Mouse (Mus musculus): ENCODE data around the gene Wdr83os.
"Not testable (repeated sequence)": the region's sequence is repeated elsewhere in the genome, so short reads cannot be mapped to it uniquely, and the experiment has no call there.

The Wdr83os gene

DNA sequence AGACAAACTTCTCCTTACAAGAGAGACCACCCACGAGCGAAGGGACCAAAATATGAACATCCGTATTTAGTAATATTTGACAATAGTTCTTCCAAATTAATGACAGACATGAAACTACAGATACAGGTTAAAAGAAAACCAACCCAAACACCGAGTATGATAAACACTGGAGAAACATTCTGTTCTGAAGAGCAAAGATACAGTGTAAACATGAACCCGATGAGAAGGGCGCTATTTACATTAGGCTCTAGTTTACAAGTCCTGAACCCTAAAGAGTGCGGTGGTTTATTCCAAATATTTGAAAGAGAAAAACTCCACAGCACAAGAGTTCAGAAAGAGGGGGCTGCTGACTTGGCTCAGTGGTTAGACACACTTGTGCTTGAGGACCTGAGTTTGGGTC is 36.4 kb downstream of the Wdr83os start:
- no peak for DNase-seq (ENCODE audit: extremely low spot score, low read depth, low spot score)

DNA sequence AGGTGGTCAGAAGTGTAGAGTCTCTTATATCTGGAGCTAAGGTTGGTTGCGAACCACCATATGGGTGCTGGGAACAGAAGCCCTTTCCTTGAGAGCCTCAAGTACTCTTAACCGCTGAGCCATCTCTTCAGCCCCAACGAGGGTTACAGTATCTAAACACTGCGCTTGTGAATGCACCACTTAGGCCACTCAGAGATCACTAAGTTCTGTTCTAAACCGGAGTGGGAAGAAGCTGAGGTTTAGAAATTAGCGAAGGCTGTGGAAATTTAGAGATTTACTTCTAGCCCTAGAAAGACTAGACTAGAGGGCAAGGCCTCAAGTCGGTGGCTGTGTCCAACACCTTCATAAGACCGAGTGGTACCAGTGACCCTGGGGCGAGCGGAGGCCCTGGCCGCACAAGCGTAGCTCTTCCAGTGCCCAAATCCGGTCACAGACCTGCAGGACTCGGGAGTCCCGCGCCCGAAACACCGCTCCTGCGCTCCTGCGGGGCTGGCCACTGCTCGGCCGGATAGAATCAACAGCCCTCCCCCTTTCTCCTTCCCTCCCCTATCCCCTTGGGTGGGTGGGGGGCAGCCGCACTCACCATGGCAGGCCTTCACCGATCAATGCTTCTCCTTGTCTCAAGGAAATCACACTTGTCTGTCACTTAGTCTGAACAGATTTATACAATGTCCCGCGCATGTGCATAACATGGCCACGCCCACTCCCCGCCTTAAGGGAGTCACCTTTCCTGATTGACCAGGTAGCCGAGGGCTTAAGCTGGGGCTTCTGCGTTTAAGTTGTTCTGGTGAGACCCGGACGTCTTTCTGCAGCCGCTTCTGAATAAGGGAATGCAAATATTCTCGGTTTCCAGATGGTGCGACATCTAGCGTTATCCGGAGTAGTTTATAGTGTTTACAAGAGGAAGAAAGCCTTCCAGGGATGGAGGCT is 38.8 kb downstream of the Wdr83os start:
- peak; percentile 58 for DNase-seq (ENCODE audit: extremely low spot score, low read depth, low spot score)

GRCm38 (mm10) chr8:85120251-85120650 is 39.7 kb downstream of the Wdr83os start:
- DNase-seq (ENCODE audit: extremely low spot score, low read depth, low spot score) = not testable (repeated sequence)

- DNase-seq (ENCODE audit: extremely low spot score, low read depth, low spot score) = no peak
These were observed 42.5 kb downstream of the Wdr83os start, which contains the start of gene Zfp791 for GRCm38 (mm10) chr8:85122995-85123394. TSS of gene Zfp791 (minus strand) at chr8:85123095.

GRCm38 (mm10) chr8:85123691-85124090 is 43.2 kb downstream of the Wdr83os start:
- DNase-seq (ENCODE audit: extremely low spot score, low read depth, low spot score) = no peak
